Mouse (Mus musculus) liver, embryonic 14.5 days (tissue): Measurements from ENCODE around the gene Trim47. TPM values are rescaled to one million over a fixed set of nuclear protein-coding genes. Genes with fewer than 3 reads are reported as not detected.

Experiments
- ATAC-seq: fragments of 200-750 bp; cut with Nextera tagmentation; 2 replicates; pipeline ENCODE4 v1.8.0; 2017; ENCODE audit warnings: moderate number of reproducible peaks, mild to moderate bottlenecking, moderate library complexity; ENCODE audit not compliant: insufficient read depth
- DNase-seq, 3 experiments: peaks; one replicate each; pipeline ENCODE4 v3.0.0-alpha.2; 2012 to 2013; ENCODE audit warnings: low read depth in 3 of 3, low spot score in 3 of 3
- H3K27ac ChIP-seq: fragments of 300-500 bp; sonication (generic); 2 replicates; pipeline ENCODE4 v1.5.1; 2014; ENCODE audit warnings: moderate library complexity, mild to moderate bottlenecking, control low read depth, inconsistent platforms
- H3K27me3 ChIP-seq: fragments of 300-500 bp; sonication (generic); 2 replicates; pipeline ENCODE4 v1.6.1; 2014; ENCODE audit warnings: mild to moderate bottlenecking, low read length, moderate library complexity; ENCODE audit not compliant: control insufficient read depth, insufficient read depth
- H3K36me3 ChIP-seq: fragments of 300-500 bp; sonication (generic); replicated peaks from 2 replicates; pipeline ENCODE4 v1.6.1; 2014; ENCODE audit warnings: low read depth; ENCODE audit not compliant: control insufficient read depth, insufficient read depth
- H3K4me1 ChIP-seq, 2 experiments: fragments of 200-500 bp in 1 of 2; fragments of 300-500 bp in 1 of 2; sonication (generic) in 1 of 2; replicated peaks; 2 replicates each; pipeline ENCODE4 v1.6.1; 2012 to 2014; ENCODE audit warnings: antibody characterized with exemption in 1 of 2, inconsistent platforms in 1 of 2, low read length in 1 of 2; ENCODE audit not compliant: control insufficient read depth in 2 of 2, insufficient read depth in 2 of 2
- H3K4me2 ChIP-seq: fragments of 300-500 bp; sonication (generic); 2 replicates; pipeline ENCODE4 v1.6.1; 2014; ENCODE audit warnings: low read depth, mild to moderate bottlenecking, control low read depth, moderate library complexity
- H3K4me3 ChIP-seq, 2 experiments: fragments of 200-500 bp in 1 of 2; fragments of 300-500 bp in 1 of 2; sonication (generic) in 1 of 2; 2 replicates each; pipeline ENCODE4 v1.5.1; 2012 to 2014; ENCODE audit warnings: low read depth in 2 of 2, low read length in 2 of 2, mild to moderate bottlenecking in 2 of 2, control low read depth in 1 of 2, inconsistent platforms in 1 of 2, moderate library complexity in 1 of 2; ENCODE audit not compliant: insufficient read depth in 1 of 2
- H3K9ac ChIP-seq: fragments of 300-500 bp; sonication (generic); replicated peaks from 2 replicates; pipeline ENCODE4 v1.6.1; 2014; ENCODE audit warnings: mild to moderate bottlenecking, control low read depth, moderate library complexity
- H3K9me3 ChIP-seq: fragments of 300-500 bp; sonication (generic); 2 replicates; pipeline ENCODE4 v1.6.1; 2016; ENCODE audit warnings: low read length, mixed read lengths; ENCODE audit not compliant: control insufficient read depth
- CTCF ChIP-seq: IDR thresholded peaks from 2 replicates; pipeline ENCODE4 v1.5.1; 2016; ENCODE audit warnings: antibody characterized with exemption, low read depth, control low read depth
- EP300 ChIP-seq: IDR thresholded peaks from 2 replicates; pipeline ENCODE4 v1.6.1; 2016; ENCODE audit warnings: antibody characterized with exemption, low read depth
- WGBS: fragments of 180-500 bp; shearing (Covaris S2); extraction: QIAGEN DNeasy Blood & Tissue Kit; methylation state at CpG from one replicate; pipeline ENCODE4 v1.1.7; 2014; ENCODE audit not compliant: insufficient replicate concordance; 5-methylcytosine and 5-hydroxymethylcytosine counted together
- polyA plus RNA-seq, 2 experiments: library from polyadenylated mRNA; depleted of rRNA in 1 of 2; stranded (reverse) in 1 of 2; unstranded in 1 of 2; fragments of >200 nt; fragmentation: Nextera tagmentation in 1 of 2; extraction: Ambion mirVana in 1 of 2; gene quantifications; 2 replicates each; pipeline versions ENCODE4 v1.2.1 to v1.2.3; 2012 to 2014

Gene Trim47
- polyA plus RNA-seq, 2 experiments, result 1.8 to 2.2 TPM

GRCm38 (mm10) chr11:116131349-116132170, 4.5 kb upstream of the Trim47 start:
- Histone ChIP-seq H3K4me2 (peak overlapping the region; percentile 54), H3K9me3 (no peaks in the 10 kb centered on the region), H3K9ac (no peak overlapping the region), H3K27ac (no peak overlapping the region), H3K4me1 (peaks cover 3 to 12% of the 10 kb centered on the region in 2 experiments; a peak in 3 of 4 replicates), H3K36me3 (no peaks in the 10 kb centered on the region), H3K27me3 (no peaks in the 10 kb centered on the region), H3K4me3 (peak overlapping the region in 1 of 2 experiments; percentile 48; a peak in 1 of 4 replicates)
- DNase-seq (no peak), ATAC-seq (no peak)
- no peak for TF ChIP-seq EP300
- no peak for TF ChIP-seq CTCF
- WGBS, result 77% methylated on average over 15 of the region's 15 CpGs

GRCm38 (mm10) chr11:116130488-116131205, 3.6 kb upstream of the Trim47 start, which contains the start of gene Trim65:
Trim65 (minus strand) TSS chr11:116131128.
- H3K4me1 ChIP-seq, result peaks cover 3 to 12% of the 10 kb centered on the region in 2 experiments; a peak in 3 of 4 replicates
- H3K9me3 ChIP-seq, result no peaks in the 10 kb centered on the region
- H3K4me2 ChIP-seq, result peak within 1 kb of the TSS; percentile 54
- TF ChIP-seq EP300 (no peak; the same call in 1 of the 2 replicates), CTCF (peak; percentile 84)
- H3K27ac ChIP-seq, result no peak within 1 kb of the TSS
- H3K27me3 ChIP-seq, result no peaks in the 10 kb centered on the region
- DNase-seq, result peak; percentile 55 to 62 (median 56)
- peak; percentile 79 for ATAC-seq
- peaks cover 3% of the 10 kb centered on the region for H3K36me3 ChIP-seq
- peak within 1 kb of the TSS; percentile 10 for H3K9ac ChIP-seq
- WGBS, result under 1% methylated on average over 69 of the region's 69 CpGs
- peak within 1 kb of the TSS; percentile 48 to 56 for H3K4me3 ChIP-seq

GRCm38 (mm10) chr11:116129993-116130487, 3.0 kb upstream of the Trim47 start:
- TF ChIP-seq EP300, result no peak
- TF ChIP-seq CTCF, result no peak
- Histone ChIP-seq H3K27ac (no peak overlapping the region), H3K9me3 (no peaks in the 10 kb centered on the region), H3K4me2 (peak overlapping the region; percentile 54), H3K4me3 (peak overlapping the region; percentile 48 to 56), H3K27me3 (no peaks in the 10 kb centered on the region), H3K9ac (peak overlapping the region; percentile 10), H3K4me1 (peaks cover 3 to 12% of the 10 kb centered on the region in 2 experiments; a peak in 3 of 4 replicates), H3K36me3 (peaks cover 4% of the 10 kb centered on the region)
- 22% methylated on average over 8 of the region's 8 CpGs for WGBS
- 0 out of 2 replicates have a peak, but pooled peaks have one; percentile 1 for ATAC-seq
- DNase-seq, result no peak

GRCm38 (mm10) chr11:116129091-116129790, 2.2 kb upstream of the Trim47 start:
- ATAC-seq, result no peak
- Histone ChIP-seq H3K4me1 (peaks cover 3 to 12% of the 10 kb centered on the region in 2 experiments; a peak in 3 of 4 replicates), H3K27ac (no peak overlapping the region), H3K27me3 (no peaks in the 10 kb centered on the region), H3K9me3 (no peaks in the 10 kb centered on the region), H3K4me2 (peak overlapping the region; percentile 54), H3K36me3 (peaks cover 4% of the 10 kb centered on the region), H3K4me3 (no peak overlapping the region), H3K9ac (no peak overlapping the region)
- DNase-seq, result no peak
- 69% methylated on average over 9 of the region's 9 CpGs for WGBS
- no peak for TF ChIP-seq EP300
- TF ChIP-seq CTCF, result no peak
